Mouse (Mus musculus): ENCODE measurements around the gene Myd88. TPM values are rescaled to one million over a fixed set of nuclear protein-coding genes. Genes with fewer than 3 reads are reported as not detected.

Gene Myd88
- polyA plus RNA-seq, 1 experiment from 2014 or later, result 25.9 TPM

- peak within 1 kb of the TSS; percentile 86 for H3K9ac ChIP-seq
- H3K27me3 ChIP-seq, result no peaks in the 10 kb centered on the region
- peak; percentile 98 for ATAC-seq (replicated peaks; ENCODE audit: low FRiP score)
- H3K36me3 ChIP-seq, result peaks cover 5% of the 10 kb centered on the region; the same call in 1 of the 2 replicates
- H3K4me3 ChIP-seq (replicated peaks), result peak within 1 kb of the TSS; percentile 98
- peak within 1 kb of the TSS; percentile 95 for H3K27ac ChIP-seq
- under 1% methylated on average over 76 of the region's 76 CpGs for WGBS
- H3K4me2 ChIP-seq, result peak within 1 kb of the TSS; percentile 97
- H3K9me3 ChIP-seq (replicated peaks), result no peaks in the 10 kb centered on the region
- peaks cover 25% of the 10 kb centered on the region for H3K4me1 ChIP-seq
Measured at GRCm38 (mm10) chr9:119322289-119323259, 18.6 kb downstream of the Myd88 start, which contains the start of gene Oxsr1. Gene Oxsr1, minus strand, starts transcription at chr9:119322427.

- Histone ChIP-seq H3K9me3 (replicated peaks) (no peaks in the 10 kb centered on the region), H3K27ac (peak overlapping the region; percentile 95), H3K36me3 (peaks cover 5% of the 10 kb centered on the region; the same call in 1 of the 2 replicates), H3K4me1 (peaks cover 25% of the 10 kb centered on the region), H3K9ac (peak overlapping the region; percentile 86), H3K4me2 (peak overlapping the region; percentile 97), H3K4me3 (replicated peaks) (peak overlapping the region; percentile 98), H3K27me3 (no peaks in the 10 kb centered on the region)
- WGBS, result under 1% methylated on average over 59 of the region's 59 CpGs
- peak; percentile 68 for ATAC-seq (replicated peaks; ENCODE audit: low FRiP score)
Measured at GRCm38 (mm10) chr9:119321392-119322229, 19.6 kb downstream of the Myd88 start.

DNA sequence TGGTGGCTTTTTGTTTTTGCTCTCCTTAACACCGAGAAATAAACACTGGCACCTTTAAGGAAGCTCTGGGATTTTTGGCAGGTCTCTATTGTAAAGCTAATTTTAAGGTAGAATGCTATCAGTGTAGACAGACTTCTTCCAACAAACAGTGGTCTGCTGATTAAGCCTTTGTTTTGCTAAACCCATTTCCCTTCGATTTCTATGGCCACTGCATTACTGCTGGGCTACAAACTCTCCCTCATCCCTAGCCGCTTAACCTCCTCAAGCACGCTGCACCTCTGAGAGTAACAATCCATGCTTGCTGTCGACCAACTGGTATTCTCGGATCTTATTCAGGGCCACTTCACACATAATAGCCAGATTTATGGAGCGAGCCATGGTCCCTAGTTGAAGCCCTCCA lies 20.3 kb downstream of the Myd88 start:
- WGBS, result 8% methylated on average over 7 of the region's 7 CpGs
- Histone ChIP-seq H3K27ac (peak overlapping the region; percentile 95), H3K9ac (peak overlapping the region; percentile 86)

DNA sequence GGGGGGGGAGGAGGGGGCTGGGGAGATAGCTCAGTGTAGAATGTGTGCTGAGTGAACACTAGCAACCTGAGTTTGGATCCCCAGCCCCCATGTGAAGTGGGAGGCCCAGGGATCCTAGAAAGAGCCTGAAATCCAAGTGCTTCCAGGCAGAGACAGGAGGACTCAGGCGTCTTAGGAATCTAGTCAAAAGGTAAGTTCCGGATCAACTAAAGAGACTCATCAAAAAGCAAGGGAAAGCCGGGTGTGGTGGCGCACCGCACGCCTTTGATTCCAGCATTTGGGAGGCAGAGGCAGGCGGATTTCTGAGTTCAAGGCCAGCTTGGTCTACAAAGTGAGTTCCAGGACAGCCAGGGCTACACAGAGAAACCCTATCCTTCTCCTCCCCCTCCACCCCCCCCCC lies 20.8 kb downstream of the Myd88 start:
- H3K27me3 ChIP-seq, result no peaks in the 10 kb centered on the region
- no peaks in the 10 kb centered on the region for H3K9me3 ChIP-seq (replicated peaks)
- H3K9ac ChIP-seq, result no peak overlapping the region
- peaks cover 5% of the 10 kb centered on the region; the same call in 1 of the 2 replicates for H3K36me3 ChIP-seq
- H3K4me2 ChIP-seq, result peak overlapping the region; percentile 97
- 90% methylated on average over 7 of the region's 7 CpGs for WGBS
- peak overlapping the region; percentile 98; the same call in 1 of the 2 replicates for H3K4me3 ChIP-seq (replicated peaks)
- no peak overlapping the region for H3K27ac ChIP-seq
- no peak for ATAC-seq (replicated peaks; ENCODE audit: low FRiP score)
- H3K4me1 ChIP-seq, result peaks cover 25% of the 10 kb centered on the region

More for the DNA sequence above, 20.3 kb downstream of the Myd88 start:
- Histone ChIP-seq H3K27me3 (no peaks in the 10 kb centered on the region), H3K4me3 (replicated peaks) (peak overlapping the region; percentile 98), H3K9me3 (replicated peaks) (no peaks in the 10 kb centered on the region), H3K4me2 (peak overlapping the region; percentile 97), H3K36me3 (peaks cover 5% of the 10 kb centered on the region; the same call in 1 of the 2 replicates), H3K4me1 (peaks cover 25% of the 10 kb centered on the region)
- no peak for ATAC-seq (replicated peaks; ENCODE audit: low FRiP score)

- no peak overlapping the region for H3K27ac ChIP-seq
- H3K36me3 ChIP-seq, result peaks cover 5% of the 10 kb centered on the region; the same call in 1 of the 2 replicates
- no peaks in the 10 kb centered on the region for H3K9me3 ChIP-seq (replicated peaks)
- no peak overlapping the region for H3K4me2 ChIP-seq
- H3K4me1 ChIP-seq, result peaks cover 25% of the 10 kb centered on the region
- WGBS, result 87% methylated on average over 1 of the region's 1 CpGs
- no peak overlapping the region for H3K9ac ChIP-seq
- no peak for ATAC-seq (replicated peaks; ENCODE audit: low FRiP score)
- H3K27me3 ChIP-seq, result no peaks in the 10 kb centered on the region
- H3K4me3 ChIP-seq (replicated peaks), result no peak overlapping the region
Measured at GRCm38 (mm10) chr9:119318891-119319290, 22.3 kb downstream of the Myd88 start.

DNA sequence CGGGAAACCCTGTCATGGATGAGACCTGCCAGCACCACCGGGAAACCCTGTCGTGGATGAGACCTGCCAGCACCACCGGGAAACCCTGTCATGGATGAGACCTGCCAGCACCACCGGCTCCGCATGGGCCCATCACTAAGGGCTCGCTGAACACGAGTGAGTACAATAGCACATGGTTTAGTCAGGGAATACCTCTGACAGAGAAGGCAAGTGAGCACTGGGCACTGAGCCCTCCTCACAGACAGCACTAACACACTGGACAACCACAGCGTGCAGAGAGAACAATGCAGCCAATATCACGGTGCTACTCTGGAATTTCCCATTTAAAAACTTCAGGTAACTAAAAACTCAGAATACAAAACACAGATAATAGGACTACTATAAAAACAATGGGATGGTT lies 28.1 kb downstream of the Myd88 start:
- H3K36me3 ChIP-seq, result no peaks in the 10 kb centered on the region
- no peaks in the 10 kb centered on the region for H3K9me3 ChIP-seq (replicated peaks)
- no peak overlapping the region for H3K4me2 ChIP-seq
- no peak overlapping the region for H3K27ac ChIP-seq
- H3K9ac ChIP-seq, result no peak overlapping the region
- no peaks in the 10 kb centered on the region for H3K27me3 ChIP-seq
- 90% methylated on average over 10 of the region's 10 CpGs for WGBS
- H3K4me3 ChIP-seq (replicated peaks), result no peak overlapping the region
- no peaks in the 10 kb centered on the region for H3K4me1 ChIP-seq
- ATAC-seq (replicated peaks; ENCODE audit: low FRiP score), result no peak

DNA sequence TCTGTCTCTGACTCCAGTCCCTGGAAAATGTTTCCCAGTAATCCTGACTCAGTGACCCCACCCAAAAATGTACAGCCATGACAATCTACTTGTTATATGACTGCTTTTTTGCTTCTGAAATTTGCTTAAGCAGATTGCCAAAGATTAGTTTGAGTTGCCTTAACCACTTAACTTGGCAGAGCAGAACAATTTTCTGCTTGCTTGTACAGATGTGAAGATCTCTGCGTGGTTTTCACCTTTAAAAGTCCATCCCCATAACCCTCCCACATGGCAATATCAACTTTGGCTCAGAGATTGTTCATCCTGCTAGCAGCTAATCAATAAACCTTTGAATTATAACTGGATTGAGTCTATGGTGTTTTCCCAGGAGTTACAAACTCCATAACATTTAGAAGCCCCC lies 32.1 kb downstream of the Myd88 start:
- no peak overlapping the region for H3K9ac ChIP-seq
- H3K27ac ChIP-seq, result no peak overlapping the region
- no peaks in the 10 kb centered on the region for H3K36me3 ChIP-seq
- no peak overlapping the region for H3K4me2 ChIP-seq
- H3K4me3 ChIP-seq (replicated peaks), result no peak overlapping the region
- H3K4me1 ChIP-seq, result no peaks in the 10 kb centered on the region
- 94% methylated on average over 1 of the region's 1 CpGs for WGBS
- H3K27me3 ChIP-seq, result no peaks in the 10 kb centered on the region
- no peak for ATAC-seq (replicated peaks; ENCODE audit: low FRiP score)
- no peaks in the 10 kb centered on the region for H3K9me3 ChIP-seq (replicated peaks)

DNA sequence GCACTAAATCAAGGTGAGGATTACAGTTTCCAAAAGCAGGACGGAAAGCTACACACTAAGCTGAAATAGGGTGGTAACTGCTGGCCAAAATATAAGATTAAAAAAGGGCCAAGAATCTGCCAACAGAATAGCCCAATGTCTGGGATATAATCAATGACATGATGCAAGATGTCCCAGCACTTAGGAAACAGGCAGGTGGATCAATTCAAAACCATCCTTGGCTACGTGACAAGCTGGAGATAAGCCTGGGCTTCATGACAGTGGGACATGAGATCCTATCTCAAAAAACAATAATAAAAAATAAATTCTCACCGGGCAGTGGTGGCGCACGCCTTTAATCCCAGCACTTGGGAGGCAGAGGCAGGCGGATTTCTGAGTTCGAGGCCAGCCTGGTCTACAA lies 35.3 kb downstream of the Myd88 start:
- no peak overlapping the region for H3K9ac ChIP-seq
- ATAC-seq (replicated peaks; ENCODE audit: low FRiP score), result no peak
- WGBS, result 91% methylated on average over 7 of the region's 7 CpGs

GRCm38 (mm10) chr9:119298563-119298962 lies 42.6 kb downstream of the Myd88 start:
- H3K4me2 ChIP-seq, result no peak overlapping the region
- no peak overlapping the region for H3K4me3 ChIP-seq (replicated peaks)
- peaks cover 23% of the 10 kb centered on the region for H3K36me3 ChIP-seq
- H3K27ac ChIP-seq, result no peak overlapping the region
- no peak for ATAC-seq (replicated peaks; ENCODE audit: low FRiP score)
- 0 out of 2 replicates have a peak, but pooled peaks cover 3% of the 10 kb centered on the region for H3K4me1 ChIP-seq
- H3K9ac ChIP-seq, result no peak overlapping the region
- no peaks in the 10 kb centered on the region for H3K9me3 ChIP-seq (replicated peaks)
- no peaks in the 10 kb centered on the region for H3K27me3 ChIP-seq
- WGBS, result 77% methylated on average over 3 of the region's 3 CpGs

More for the DNA sequence above, 35.3 kb downstream of the Myd88 start:
- no peak overlapping the region for H3K4me2 ChIP-seq
- no peaks in the 10 kb centered on the region for H3K4me1 ChIP-seq
- no peaks in the 10 kb centered on the region for H3K9me3 ChIP-seq (replicated peaks)
- no peak overlapping the region for H3K27ac ChIP-seq
- H3K4me3 ChIP-seq (replicated peaks), result no peak overlapping the region
- no peaks in the 10 kb centered on the region for H3K27me3 ChIP-seq
- peaks cover 26% of the 10 kb centered on the region for H3K36me3 ChIP-seq

DNA sequence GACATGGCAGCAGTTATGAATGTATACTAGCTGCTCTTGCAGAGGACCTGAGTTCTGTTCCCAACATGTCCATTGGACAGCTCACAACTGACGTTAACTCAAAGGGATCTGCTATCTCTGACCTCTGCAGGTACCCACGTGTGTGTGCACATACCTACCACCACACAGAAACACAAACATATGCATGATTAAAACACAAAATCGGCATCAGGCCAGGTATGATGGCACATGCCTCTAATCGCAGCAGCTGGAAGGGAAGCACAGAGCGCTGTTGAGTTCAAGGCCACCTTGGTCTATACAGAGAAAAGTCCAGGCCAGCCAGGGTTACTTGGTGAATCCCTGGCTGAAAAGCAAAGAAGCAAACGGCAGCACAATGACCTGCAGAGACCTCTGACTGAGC lies 43.5 kb downstream of the Myd88 start:
- Histone ChIP-seq H3K4me2 (no peak overlapping the region), H3K27ac (no peak overlapping the region), H3K4me3 (replicated peaks) (no peak overlapping the region), H3K27me3 (no peaks in the 10 kb centered on the region), H3K9ac (no peak overlapping the region), H3K36me3 (peaks cover 15% of the 10 kb centered on the region), H3K4me1 (0 out of 2 replicates have a peak, but pooled peaks cover 3% of the 10 kb centered on the region), H3K9me3 (replicated peaks) (no peaks in the 10 kb centered on the region)
- ATAC-seq (replicated peaks; ENCODE audit: low FRiP score), result no peak
- 78% methylated on average over 6 of the region's 6 CpGs for WGBS

GRCm38 (mm10) chr9:119290791-119291190 lies 50.4 kb downstream of the Myd88 start:
- Histone ChIP-seq H3K9me3 (replicated peaks) (no peaks in the 10 kb centered on the region), H3K4me3 (replicated peaks) (no peak overlapping the region), H3K36me3 (peaks cover 30% of the 10 kb centered on the region), H3K4me2 (no peak overlapping the region), H3K9ac (no peak overlapping the region), H3K27ac (no peak overlapping the region), H3K27me3 (no peaks in the 10 kb centered on the region), H3K4me1 (no peaks in the 10 kb centered on the region)
- ATAC-seq (replicated peaks; ENCODE audit: low FRiP score), result no peak
- WGBS, result 90% methylated on average over 3 of the region's 3 CpGs

Measured in kidney, embryonic 15.5 days (tissue).